Mouse (Mus musculus) embryonic stem cell, embryonic (primary cell): ENCODE measurements around the gene Ptprz1.

Experiments used
- CTCF ChIA-PET, 4 experiments: fragments of 300-600 bp in 2 of 4; fragments of 350-600 bp in 2 of 4; sonication (Branson Sonifier 250); formaldehyde crosslinking; loops; one replicate each; lab custom pipeline; 2022; ENCODE audit warnings: inconsistent platforms in 2 of 4; lab: Charles Lee
- POLR2A ChIA-PET, 4 experiments: fragments of 300-600 bp in 2 of 4; fragments of 350-600 bp in 2 of 4; sonication (Branson Sonifier 250); formaldehyde crosslinking; loops; one replicate each; lab custom pipeline; 2022; ENCODE audit warnings: antibody characterized with exemption in 4 of 4, inconsistent platforms in 1 of 4; lab: Charles Lee

Gene Ptprz1

DNA sequence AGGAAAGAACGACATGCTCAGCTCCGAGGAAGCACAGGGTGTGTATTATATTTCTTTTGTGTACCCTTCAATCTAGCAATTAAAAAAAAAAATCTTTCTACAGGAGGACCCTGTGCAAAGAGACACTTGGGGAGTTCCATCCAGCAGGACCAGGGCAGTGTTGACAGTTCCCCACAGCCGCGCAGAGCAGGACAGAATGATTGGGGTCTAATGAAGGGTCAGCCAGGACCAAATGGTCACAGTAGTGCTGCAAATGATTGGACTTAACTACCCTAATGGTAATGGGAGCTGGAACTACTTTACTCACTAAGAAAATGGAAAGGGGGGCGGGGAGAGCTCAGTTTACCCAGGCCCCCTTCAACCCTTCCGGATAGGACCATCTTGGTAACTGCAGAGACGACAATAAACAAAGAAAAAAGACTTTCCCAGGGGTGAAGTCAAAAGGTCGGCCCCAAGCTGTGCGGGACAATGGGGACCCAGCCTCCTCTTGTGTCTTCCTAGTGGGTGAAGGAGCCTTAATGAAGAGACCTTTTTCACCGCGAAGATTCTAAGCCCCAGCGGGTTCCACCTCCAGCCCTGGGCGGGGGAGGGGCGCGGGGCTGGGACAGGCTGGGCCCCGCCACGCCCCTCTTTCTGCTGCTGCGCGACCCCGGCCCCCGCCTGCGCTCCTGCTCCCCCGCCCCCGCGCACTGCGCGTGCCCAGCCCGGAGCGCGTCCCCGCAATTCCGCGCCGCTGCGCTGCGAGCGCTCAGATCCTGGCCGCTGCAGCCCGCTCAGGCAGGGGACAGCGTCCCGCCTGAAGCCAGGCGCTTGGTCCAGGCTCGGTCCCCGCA is at the start of gene Ptprz1:
Gene Ptprz1, plus strand, starts transcription at position 722 of the 833 bp plus-strand sequence.
- ChIA-PET CTCF (no interaction called here), POLR2A (interaction anchor here in 1 of 4 experiments (0.6 to 1.3 kb wide), 3 partner anchors 9 to 586 kb away, joined by 3 to 4 read pairs (median 3); no protein-coding TSS in a partner anchor)

DNA sequence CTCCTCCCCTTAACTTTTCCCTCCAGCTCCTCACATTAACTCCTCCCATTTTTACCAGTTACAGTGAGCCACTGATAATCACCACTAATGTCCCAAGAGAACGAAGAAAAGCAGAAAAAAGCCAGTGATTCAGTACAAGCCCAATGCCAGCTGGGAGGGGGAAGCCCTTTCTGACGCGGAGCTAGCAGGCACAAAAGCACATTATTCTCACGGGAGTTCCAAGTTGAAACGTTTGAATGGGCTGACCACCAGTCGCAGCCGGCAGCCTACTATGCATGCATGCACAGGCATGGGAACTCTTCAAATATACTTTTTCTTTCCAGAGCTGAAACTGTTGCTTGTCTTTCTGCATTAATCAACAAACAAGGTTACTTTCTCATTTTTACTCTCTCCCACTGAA is 41.7 kb upstream of the Ptprz1 start:
- CTCF ChIA-PET: no interaction called here
- POLR2A ChIA-PET: no interaction called here

DNA sequence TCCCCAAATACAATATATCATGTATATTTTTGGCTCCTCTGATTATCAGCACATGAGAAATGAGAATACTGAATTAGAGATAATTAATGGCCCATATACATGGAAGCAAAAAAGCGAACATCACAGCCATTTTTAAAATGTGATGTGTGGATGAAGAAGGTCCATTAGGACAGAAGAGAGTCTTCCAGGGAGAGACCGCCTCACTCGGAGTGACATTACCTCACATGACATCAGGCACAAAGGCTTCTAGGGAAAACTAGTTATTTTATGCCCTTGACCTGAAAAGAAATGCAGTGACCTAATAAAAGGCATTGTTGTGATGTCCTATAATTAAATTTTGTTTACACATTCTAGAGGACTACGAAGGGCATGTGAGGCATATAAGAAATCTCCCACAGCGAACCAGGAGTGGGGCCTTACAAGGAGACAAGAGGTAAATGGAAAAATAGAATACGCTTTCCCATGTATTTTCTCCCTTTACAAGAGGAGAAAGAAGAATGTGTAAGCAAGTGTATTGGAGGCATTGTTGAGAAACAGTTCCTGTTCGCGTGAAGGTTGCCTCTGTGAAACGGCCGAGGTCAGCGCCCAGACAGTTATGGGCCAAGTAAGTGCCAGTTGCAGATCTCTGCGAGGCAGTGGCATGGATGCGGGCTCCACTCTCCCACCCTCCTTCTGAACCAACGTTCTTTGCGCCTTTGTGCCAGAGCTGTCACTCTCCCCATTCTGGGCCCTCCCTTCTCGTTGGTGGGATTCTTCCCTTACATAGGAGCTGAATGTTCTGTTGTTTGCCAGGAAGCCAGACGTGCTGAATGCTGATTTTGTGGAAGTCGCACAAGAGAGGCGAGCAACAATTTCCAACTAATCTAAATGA is 41.0 kb upstream of the Ptprz1 start:
- ChIA-PET POLR2A (no interaction called here), CTCF (no interaction called here)

DNA sequence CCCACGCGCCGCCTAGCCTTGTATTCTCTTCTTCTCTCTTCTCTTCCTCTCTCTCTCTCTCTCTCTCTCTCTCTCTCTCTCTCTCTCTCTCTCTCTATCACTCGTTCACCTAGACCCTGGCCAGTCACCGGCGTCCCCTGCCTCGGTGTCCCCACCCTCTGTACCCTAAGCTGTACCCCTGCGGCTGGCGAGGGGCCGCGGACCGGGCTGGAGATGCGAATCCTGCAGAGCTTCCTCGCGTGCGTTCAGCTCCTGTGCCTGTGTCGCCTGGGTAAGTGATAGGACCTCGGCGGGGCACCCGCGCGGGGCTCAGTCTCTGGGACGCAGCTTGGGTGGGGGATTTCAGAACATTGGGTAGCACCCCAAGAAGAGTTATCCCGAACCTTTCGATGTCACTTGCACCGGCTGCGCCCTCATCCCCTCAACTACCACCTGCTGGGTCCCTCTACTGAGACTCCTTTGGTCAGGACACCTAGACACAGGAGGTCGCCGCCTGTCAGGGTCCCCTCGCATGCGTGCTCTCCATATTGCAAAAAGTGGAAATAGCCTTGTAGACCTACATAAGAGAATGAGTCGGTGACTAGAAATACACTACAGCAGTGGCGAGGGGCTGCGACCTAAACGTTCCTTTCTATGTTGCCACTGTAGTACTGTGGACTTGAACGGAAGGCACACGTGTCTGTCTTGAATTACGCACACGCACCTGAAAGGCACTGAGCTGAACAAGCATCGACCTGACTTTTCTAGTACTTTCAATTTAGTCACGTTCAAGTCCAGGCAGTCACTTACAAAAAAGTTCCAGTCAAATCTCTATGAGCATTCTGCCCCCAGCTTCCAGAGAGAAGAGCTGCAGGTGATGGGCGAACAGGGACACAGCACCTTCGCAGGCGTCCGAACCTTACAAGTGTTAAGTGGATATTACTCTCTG is 576 bp downstream of the Ptprz1 start:
- POLR2A ChIA-PET: interaction anchor here in 1 of 4 experiments (0.7 kb wide), 1 partner anchor 11 kb away, joined by 3 read pairs; no protein-coding TSS in a partner anchor

GRCm38 (mm10) chr6:22887978-22888377 is 12.7 kb downstream of the Ptprz1 start:
- CTCF ChIA-PET: no interaction called here
- POLR2A ChIA-PET: no interaction called here

More for the DNA sequence above, 576 bp downstream of the Ptprz1 start:
- CTCF ChIA-PET: interaction anchor here in 1 of 4 experiments (0.8 kb wide), 1 partner anchor 573 kb away, joined by 3 read pairs; no protein-coding TSS in a partner anchor

DNA sequence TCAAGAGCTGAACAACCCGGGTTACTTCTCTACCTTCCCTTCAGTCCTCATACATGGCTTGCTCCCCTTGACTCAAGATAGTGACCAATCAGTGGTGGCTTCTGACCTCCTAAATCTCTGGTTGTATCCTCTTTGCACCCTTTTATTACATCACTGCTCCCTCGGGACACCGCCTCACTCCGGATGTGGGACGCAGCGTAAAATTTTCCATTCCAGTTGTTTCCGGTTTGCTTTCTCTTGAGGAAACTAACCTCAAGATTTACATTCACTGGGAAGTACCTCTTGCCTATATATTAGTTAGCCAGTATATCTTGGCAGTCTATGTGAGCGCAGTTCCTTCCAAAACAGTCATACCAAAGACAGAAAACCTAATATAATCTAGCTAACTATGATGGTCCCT is 14.0 kb downstream of the Ptprz1 start:
- CTCF ChIA-PET: no interaction called here
- POLR2A ChIA-PET: no interaction called here

- POLR2A ChIA-PET: no interaction called here
- CTCF ChIA-PET: no interaction called here
Measured at GRCm38 (mm10) chr6:22901983-22902382, 26.7 kb downstream of the Ptprz1 start.

DNA sequence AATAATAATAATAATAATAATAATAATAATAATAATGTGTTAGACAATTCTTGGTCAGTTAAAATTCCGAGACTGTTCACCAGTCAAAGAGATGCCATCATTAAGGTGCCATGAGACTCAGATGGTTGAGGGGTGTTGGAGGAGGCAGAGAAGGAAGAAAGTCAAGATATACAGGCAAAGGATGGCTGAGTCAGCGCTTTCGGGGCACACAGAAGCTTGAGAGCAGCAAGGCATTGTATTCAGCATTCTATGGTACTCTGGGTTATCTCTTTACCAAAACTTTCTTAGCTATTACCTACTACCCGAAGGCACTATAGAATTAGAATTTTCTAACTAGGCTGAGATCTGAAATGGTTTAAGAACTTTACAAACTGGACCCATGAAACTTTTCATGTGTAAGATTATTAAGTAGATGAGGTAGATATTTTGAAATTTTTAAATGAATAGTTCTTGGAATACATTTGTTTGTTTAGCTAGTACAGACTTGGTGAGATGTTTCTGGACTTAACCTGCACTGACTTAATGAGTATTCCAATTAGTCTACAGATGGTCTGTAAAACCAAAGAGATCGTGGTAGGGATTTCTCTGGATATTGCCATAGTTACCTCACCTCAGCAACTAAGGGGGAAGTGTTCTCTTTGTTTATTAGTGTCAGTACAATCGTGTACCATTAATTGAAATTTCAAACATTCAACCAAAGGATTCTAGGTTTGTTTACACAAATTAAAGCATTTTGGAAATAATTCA is 33.4 kb downstream of the Ptprz1 start:
- CTCF ChIA-PET: no interaction called here
- POLR2A ChIA-PET: no interaction called here

DNA sequence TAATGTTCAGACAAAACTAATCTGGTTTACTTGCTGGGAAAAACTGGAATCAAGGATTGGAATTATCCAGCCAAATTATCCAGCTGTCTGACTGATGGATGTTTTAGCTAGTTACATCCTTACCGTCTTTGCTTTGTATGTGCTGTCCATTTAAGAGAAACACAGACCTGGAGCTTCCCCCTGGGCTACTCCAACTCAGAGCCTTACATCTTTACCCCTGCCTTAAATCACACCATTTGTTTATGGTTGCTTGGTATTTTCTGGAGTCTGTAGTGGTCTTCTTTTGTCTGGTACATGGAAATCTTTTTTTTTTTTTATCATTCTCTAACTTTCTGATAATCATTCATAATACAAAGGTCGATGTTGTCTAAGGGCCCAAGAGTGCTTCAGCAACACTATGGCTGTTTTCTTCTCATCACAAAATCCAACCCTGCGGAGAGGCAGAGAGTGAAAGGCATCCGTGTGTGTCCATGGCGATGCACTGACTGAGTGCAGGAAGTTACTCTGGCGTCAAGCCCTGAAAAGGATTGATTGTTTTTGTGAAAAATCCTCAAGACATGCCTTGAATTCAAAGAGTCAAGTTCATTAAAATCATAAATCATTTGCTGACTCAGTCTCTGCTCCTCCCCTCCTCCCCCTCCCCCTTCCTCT is 34.1 kb downstream of the Ptprz1 start:
- POLR2A ChIA-PET: no interaction called here
- CTCF ChIA-PET: no interaction called here

GRCm38 (mm10) chr6:22909908-22910260 is 34.6 kb downstream of the Ptprz1 start:
- POLR2A ChIA-PET: no interaction called here
- CTCF ChIA-PET: no interaction called here

GRCm38 (mm10) chr6:22922880-22923279 is 47.6 kb downstream of the Ptprz1 start:
- ChIA-PET CTCF (no interaction called here), POLR2A (no interaction called here)

DNA sequence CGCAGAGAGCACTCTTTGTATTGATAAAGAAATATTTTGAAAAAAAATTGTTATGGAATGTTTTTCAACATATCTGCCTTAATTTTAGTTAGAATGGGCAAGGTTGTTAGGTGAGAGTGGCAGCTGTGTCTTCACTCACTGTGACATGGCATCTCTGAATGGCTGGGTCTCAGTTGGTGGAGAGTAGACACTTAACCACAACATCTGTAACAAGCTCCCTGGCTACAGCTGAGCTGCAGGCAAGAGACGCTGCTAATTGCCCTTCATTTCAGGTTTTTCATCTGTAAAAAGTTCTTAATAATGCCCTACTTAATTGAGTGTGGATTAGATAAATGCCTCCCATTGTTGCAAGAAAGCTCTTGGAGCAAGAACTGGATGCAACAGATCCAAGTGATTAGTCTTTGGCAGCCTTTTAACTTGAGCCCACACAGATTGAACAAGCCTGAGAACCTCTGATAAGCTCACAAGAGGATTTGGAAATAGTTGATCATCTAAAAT is 57.5 kb downstream of the Ptprz1 start:
- POLR2A ChIA-PET: interaction anchor here in 1 of 4 experiments (0.6 kb wide), 1 partner anchor 1933 kb away, joined by 3 read pairs; no protein-coding TSS in a partner anchor
- CTCF ChIA-PET: no interaction called here

- POLR2A ChIA-PET: no interaction called here
- CTCF ChIA-PET: no interaction called here
Measured at GRCm38 (mm10) chr6:22937126-22937525, 61.8 kb downstream of the Ptprz1 start.

DNA sequence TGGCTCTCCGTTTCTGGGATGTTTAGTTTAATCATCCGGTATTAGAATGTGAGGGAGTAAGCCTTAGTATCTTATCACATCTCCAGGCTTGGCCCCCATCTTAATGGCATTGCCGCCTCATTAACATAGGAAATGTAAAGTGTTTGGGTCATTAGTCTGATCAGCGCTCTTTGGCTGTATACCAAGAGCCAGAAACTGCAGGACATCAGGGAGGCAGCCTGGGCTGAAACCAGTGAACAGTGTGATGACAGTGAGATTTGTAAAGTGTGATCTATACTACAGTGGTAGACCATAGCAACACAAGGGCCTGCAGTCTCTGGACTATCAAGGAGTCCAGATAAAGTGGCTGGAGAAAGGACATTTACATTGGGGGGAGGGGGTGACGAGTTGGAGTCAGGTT is 62.2 kb downstream of the Ptprz1 start:
- ChIA-PET CTCF (interaction anchor here in 1 of 4 experiments (0.6 kb wide), 1 partner anchor 17 kb away, joined by 4 read pairs; no protein-coding TSS in a partner anchor), POLR2A (no interaction called here)

- CTCF ChIA-PET: no interaction called here
- POLR2A ChIA-PET: no interaction called here
Measured at GRCm38 (mm10) chr6:22944191-22944590, 68.9 kb downstream of the Ptprz1 start.

DNA sequence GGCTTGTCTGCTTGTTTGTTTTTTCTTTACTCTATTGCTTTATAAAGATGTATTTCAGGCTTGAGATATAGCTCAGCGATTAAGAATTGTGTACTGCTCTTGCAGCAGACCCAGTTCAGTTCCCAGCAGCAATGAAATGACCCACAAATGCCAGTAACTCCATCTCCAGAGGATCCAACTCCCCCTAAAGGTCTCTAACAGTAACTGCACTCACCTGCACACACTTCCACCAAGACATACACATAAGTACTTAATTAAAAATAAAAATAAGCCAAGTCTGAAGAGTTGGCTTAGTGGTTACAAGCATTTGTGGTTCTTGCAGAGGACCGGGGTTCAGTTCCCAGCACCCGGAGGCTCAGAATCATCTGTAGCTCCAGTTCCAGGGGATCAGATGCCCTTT is 88.1 kb downstream of the Ptprz1 start:
- ChIA-PET POLR2A (no interaction called here), CTCF (interaction anchor here in 1 of 4 experiments (0.6 kb wide), 1 partner anchor 616 kb away, joined by 7 read pairs; no protein-coding TSS in a partner anchor)

GRCm38 (mm10) chr6:22968073-22968472 is 92.8 kb downstream of the Ptprz1 start:
- ChIA-PET POLR2A (no interaction called here), CTCF (no interaction called here)
